Mouse (Mus musculus) small intestine, adult 2 months (tissue): ENCODE data around the gene Edn1.

Source experiments
- CTCF ChIP-seq: fragments of 200-500 bp; IDR thresholded peaks from 2 replicates; pipeline ENCODE4 v1.5.1; 2012; ENCODE audit warnings: low read depth, mild to moderate bottlenecking, control low read depth, inconsistent platforms, low read length, moderate library complexity, mixed read lengths; ENCODE audit not compliant: insufficient replicate concordance, insufficient read length; ENCODE audit errors: extremely low read depth
- POLR2A ChIP-seq: fragments of 200-500 bp; IDR thresholded peaks from 2 replicates; pipeline ENCODE4 v1.6.1; 2012; ENCODE audit warnings: low read depth, mild to moderate bottlenecking, control low read depth, inconsistent platforms, low read length, moderate library complexity

- TF ChIP-seq CTCF: no peak
- no peak for TF ChIP-seq POLR2A
These were observed 27.3 kb downstream of the Edn1 start for GRCm38 (mm10) chr13:42328576-42328975.
